Mouse (Mus musculus) neural tube, embryonic 11.5 days (tissue): ENCODE measurements around the gene Rnf181. TPM values are rescaled to one million over a fixed set of nuclear protein-coding genes. Genes with fewer than 3 reads are reported as not detected.

ENCODE experiments used
- ATAC-seq: fragments of 200-750 bp; cut with Nextera tagmentation; 2 replicates; pipeline ENCODE4 v1.8.0; 2017; ENCODE audit warnings: moderate number of reproducible peaks, mild to moderate bottlenecking, moderate TSS enrichment, moderate library complexity; ENCODE audit not compliant: insufficient read depth, low FRiP score, low TSS enrichment
- DNase-seq: peaks from one replicate; pipeline ENCODE4 v3.0.0-alpha.2; 2015; ENCODE audit warnings: low spot score
- H3K27ac ChIP-seq: fragments of 300-500 bp; sonication (generic); 2 replicates; pipeline ENCODE4 v1.5.1; 2014; ENCODE audit warnings: low read depth, mild to moderate bottlenecking, low read length
- H3K27me3 ChIP-seq: fragments of 300-500 bp; sonication (generic); 2 replicates; pipeline ENCODE4 v1.6.1; 2014; ENCODE audit warnings: mild to moderate bottlenecking, low read length, mixed read lengths; ENCODE audit not compliant: control insufficient read depth, insufficient read depth
- H3K36me3 ChIP-seq: fragments of 300-500 bp; sonication (generic); 2 replicates; pipeline ENCODE4 v1.6.1; 2014; ENCODE audit warnings: mild to moderate bottlenecking, low read length, moderate library complexity, mixed read lengths; ENCODE audit not compliant: control insufficient read depth, insufficient read depth
- H3K4me1 ChIP-seq: fragments of 300-500 bp; sonication (generic); 2 replicates; pipeline ENCODE4 v1.6.1; 2014; ENCODE audit warnings: low read length, mixed read lengths; ENCODE audit not compliant: control insufficient read depth, insufficient read depth
- H3K4me2 ChIP-seq: fragments of 300-500 bp; sonication (generic); 2 replicates; pipeline ENCODE4 v1.6.1; 2014; ENCODE audit warnings: low read depth, mild to moderate bottlenecking, moderate library complexity
- H3K4me3 ChIP-seq: fragments of 300-500 bp; sonication (generic); 2 replicates; pipeline ENCODE4 v1.5.1; 2014; ENCODE audit warnings: low read depth, low read length
- H3K9ac ChIP-seq: fragments of 300-500 bp; sonication (generic); 2 replicates; pipeline ENCODE4 v1.6.1; 2014; ENCODE audit warnings: mild to moderate bottlenecking, low read length
- H3K9me3 ChIP-seq: fragments of 300-500 bp; sonication (generic); 2 replicates; pipeline ENCODE4 v1.6.1; 2016; ENCODE audit warnings: low read length; ENCODE audit not compliant: control insufficient read depth
- WGBS: fragments of 180-500 bp; shearing (Covaris S2); extraction: QIAGEN DNeasy Blood & Tissue Kit; methylation state at CpG from one replicate; pipeline ENCODE4 v1.1.7; 2014; 5-methylcytosine and 5-hydroxymethylcytosine counted together
- polyA plus RNA-seq: library from polyadenylated mRNA; unstranded; fragments of >200 nt; fragmentation: Nextera tagmentation; extraction: Ambion mirVana; gene quantifications from 2 replicates; pipeline ENCODE4 v1.2.1, GENCODE M21; 2014

The Rnf181 gene
- polyA plus RNA-seq, 1 experiment from 2014 or later, result 114 TPM

- Histone ChIP-seq H3K36me3 (no peaks in the 10 kb centered on the region), H3K9me3 (no peaks in the 10 kb centered on the region), H3K4me3 (peak within 1 kb of the TSS; percentile 43), H3K27me3 (peaks cover 15% of the 10 kb centered on the region; the same call in 1 of the 2 replicates), H3K4me2 (peak within 1 kb of the TSS; percentile 61), H3K27ac (no peak within 1 kb of the TSS), H3K9ac (peak within 1 kb of the TSS; percentile 56), H3K4me1 (peaks cover 4% of the 10 kb centered on the region; the same call in 1 of the 2 replicates)
- WGBS, result 3% methylated on average over 47 of the region's 49 CpGs
- DNase-seq (peak; percentile 64), ATAC-seq (peak; percentile 38; the same call in 1 of the 2 replicates)
Observed at GRCm38 (mm10) chr6:72380131-72380770, 13.5 kb upstream of the Rnf181 start, which contains the start of gene Vamp5. Gene Vamp5 (minus strand): TSS chr6:72380468.

- Histone ChIP-seq H3K9me3 (no peaks in the 10 kb centered on the region), H3K4me1 (peaks cover 4% of the 10 kb centered on the region; the same call in 1 of the 2 replicates), H3K9ac (no peak overlapping the region; the same call in 1 of the 2 replicates), H3K36me3 (no peaks in the 10 kb centered on the region), H3K27me3 (peaks cover 15% of the 10 kb centered on the region; the same call in 1 of the 2 replicates), H3K4me2 (peak overlapping the region; percentile 61), H3K4me3 (peak overlapping the region; percentile 43), H3K27ac (no peak overlapping the region)
- 44% methylated on average over 7 of the region's 7 CpGs for WGBS
- DNase-seq, result no peak
- ATAC-seq, result no peak
Observed at GRCm38 (mm10) chr6:72379377-72380130, 12.8 kb upstream of the Rnf181 start.

GRCm38 (mm10) chr6:72378510-72379234, 11.9 kb upstream of the Rnf181 start:
- Histone ChIP-seq H3K36me3 (no peaks in the 10 kb centered on the region), H3K27me3 (peaks cover 15% of the 10 kb centered on the region; the same call in 1 of the 2 replicates), H3K27ac (no peak overlapping the region), H3K9me3 (no peaks in the 10 kb centered on the region), H3K4me1 (peaks cover 4% of the 10 kb centered on the region; the same call in 1 of the 2 replicates), H3K4me2 (no peak overlapping the region), H3K4me3 (no peak overlapping the region), H3K9ac (no peak overlapping the region)
- ATAC-seq, result no peak
- DNase-seq, result no peak
- 85% methylated on average over 8 of the region's 8 CpGs for WGBS

- no peak overlapping the region for H3K27ac ChIP-seq
- no peaks in the 10 kb centered on the region for H3K4me1 ChIP-seq
- no peak overlapping the region for H3K9ac ChIP-seq
- H3K4me2 ChIP-seq, result no peak overlapping the region
- H3K36me3 ChIP-seq, result no peaks in the 10 kb centered on the region
- WGBS, result 87% methylated on average over 15 of the region's 15 CpGs
- DNase-seq (no peak), ATAC-seq (no peak)
- peaks cover 9% of the 10 kb centered on the region; the same call in 1 of the 2 replicates for H3K27me3 ChIP-seq
- no peaks in the 10 kb centered on the region for H3K9me3 ChIP-seq
- H3K4me3 ChIP-seq, result no peak overlapping the region
Observed at GRCm38 (mm10) chr6:72374820-72375563, 8.2 kb upstream of the Rnf181 start.

- WGBS, result 71% methylated on average over 7 of the region's 7 CpGs
- ATAC-seq (no peak), DNase-seq (no peak)
- Histone ChIP-seq H3K27me3 (peaks cover 4% of the 10 kb centered on the region; the same call in 1 of the 2 replicates), H3K4me2 (no peak overlapping the region), H3K9me3 (no peaks in the 10 kb centered on the region), H3K36me3 (no peaks in the 10 kb centered on the region), H3K4me3 (no peak overlapping the region), H3K9ac (no peak overlapping the region), H3K27ac (no peak overlapping the region), H3K4me1 (no peaks in the 10 kb centered on the region)
Observed at GRCm38 (mm10) chr6:72374206-72374605, 7.5 kb upstream of the Rnf181 start.

GRCm38 (mm10) chr6:72373184-72373583, 6.4 kb upstream of the Rnf181 start:
- H3K36me3 ChIP-seq, result no peaks in the 10 kb centered on the region
- H3K4me3 ChIP-seq, result no peak overlapping the region
- ATAC-seq (no peak), DNase-seq (no peak)
- H3K27ac ChIP-seq, result no peak overlapping the region
- no peak overlapping the region for H3K9ac ChIP-seq
- no peaks in the 10 kb centered on the region for H3K4me1 ChIP-seq
- no peak overlapping the region for H3K4me2 ChIP-seq
- WGBS, result 92% methylated on average over 4 of the region's 4 CpGs
- H3K27me3 ChIP-seq, result no peaks in the 10 kb centered on the region
- H3K9me3 ChIP-seq, result no peaks in the 10 kb centered on the region

GRCm38 (mm10) chr6:72371571-72371970, 4.8 kb upstream of the Rnf181 start:
- H3K9ac ChIP-seq, result no peak overlapping the region
- no peaks in the 10 kb centered on the region for H3K9me3 ChIP-seq
- H3K27me3 ChIP-seq, result no peaks in the 10 kb centered on the region
- no peak for DNase-seq
- no peak overlapping the region for H3K4me2 ChIP-seq
- WGBS, result 18% methylated on average over 1 of the region's 1 CpGs
- H3K4me3 ChIP-seq, result no peak overlapping the region
- no peak overlapping the region for H3K27ac ChIP-seq
- H3K4me1 ChIP-seq, result no peaks in the 10 kb centered on the region
- no peaks in the 10 kb centered on the region for H3K36me3 ChIP-seq
- no peak for ATAC-seq

- ATAC-seq, result no peak
- WGBS, result 42% methylated on average over 5 of the region's 5 CpGs
- H3K9ac ChIP-seq, result no peak overlapping the region
- H3K27me3 ChIP-seq, result no peaks in the 10 kb centered on the region
- H3K4me3 ChIP-seq, result no peak overlapping the region
- no peaks in the 10 kb centered on the region for H3K36me3 ChIP-seq
- H3K4me1 ChIP-seq, result no peaks in the 10 kb centered on the region
- H3K9me3 ChIP-seq, result no peaks in the 10 kb centered on the region
- DNase-seq, result no peak
- H3K27ac ChIP-seq, result no peak overlapping the region
- H3K4me2 ChIP-seq, result no peak overlapping the region
Observed at GRCm38 (mm10) chr6:72371147-72371546, 4.4 kb upstream of the Rnf181 start.
